ENCODE assay signal across 10 mouse cellular contexts in the genomic region with DNA sequence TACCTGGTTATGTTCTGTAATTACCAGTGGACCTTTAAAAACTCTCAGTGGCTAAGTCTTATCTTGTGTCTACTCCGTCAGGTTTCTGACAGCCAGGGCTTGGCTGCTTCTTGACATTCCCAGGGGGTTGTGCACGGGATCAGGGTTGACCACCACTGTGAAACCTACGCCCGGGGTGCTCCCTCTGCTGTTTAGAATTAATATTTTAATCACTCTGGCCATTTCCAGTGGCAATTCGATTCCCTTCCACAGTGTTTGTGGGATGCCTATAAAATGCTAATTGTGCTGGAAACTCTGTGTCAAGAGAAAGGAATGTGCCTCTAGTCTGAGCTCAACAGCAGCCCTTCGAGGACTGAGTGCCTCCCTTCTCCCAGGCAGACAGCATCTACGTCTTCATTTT.
DNase-seq lines count a peak whose midpoint lies in the region; ATAC-seq lines count a peak whose summit lies in the region.
"Had no signal": no experiment of that assay in that cellular context is flagged by ENCODE, and none has a peak within 500 bp of the region (broad histone marks: within the 10 kb centered on the region; RNA-seq: fewer than 3 reads in every experiment).

No protein-coding gene starts in this region.

- H3K27ac ChIP-seq in heart, embryonic 13.5 days (replicated peaks), result 0 out of 2 replicates have a peak overlapping the region, but pooled peaks have one; percentile 24
- peak overlapping the region; percentile 73 for H3K27ac ChIP-seq in limb, embryonic 12.5 days
- H3K27ac ChIP-seq: embryonic facial prominence, embryonic 15.5 days had no signal

- DNase-seq in gastrocnemius, postnatal 10 days, result peak; percentile 30
- no peak for DNase-seq in gastrocnemius, postnatal 36 days
- DNase-seq in ES-CJ7 (ENCODE audit: low read depth, low spot score), result peak; percentile 73
- no peak for DNase-seq in layer of hippocampus, postnatal 25 days (ENCODE audit: extremely low spot score in 1 of 2, low spot score in 1 of 2)
- DNase-seq in thymus, adult 18-20 months, result no peak
- no peak for DNase-seq in adipocyte (ENCODE audit: low spot score)

- ATAC-seq in heart, embryonic 13.5 days (ENCODE audit: extremely low read depth, insufficient number of reproducible peaks, low FRiP score, low TSS enrichment), result no peak
- peak; percentile 71; the same call in 1 of the 2 replicates for ATAC-seq in limb, embryonic 12.5 days (ENCODE audit: insufficient number of reproducible peaks, insufficient read depth, low FRiP score, low TSS enrichment, low read depth)

- H3K9me3 ChIP-seq in heart, embryonic 13.5 days, result no peaks in the 10 kb centered on the region
- H3K9me3 ChIP-seq in limb, embryonic 12.5 days, result no peaks in the 10 kb centered on the region
- H3K9me3 ChIP-seq: embryonic facial prominence, embryonic 15.5 days had no signal

- peak overlapping the region; percentile 36 for H3K4me2 ChIP-seq in heart, embryonic 13.5 days
- peak overlapping the region; percentile 27; the same call in 1 of the 2 replicates for H3K4me2 ChIP-seq in limb, embryonic 12.5 days
- H3K4me2 ChIP-seq: embryonic facial prominence, embryonic 15.5 days had no signal

- WGBS in heart, embryonic 13.5 days, result 21% methylated on average over 7 of the region's 7 CpGs
- WGBS in limb, embryonic 12.5 days, result 13% methylated on average over 7 of the region's 7 CpGs

- intact Hi-C loops in gastrocnemius, postnatal 36 days (cut with DNase I), result no loop called here

- H3K9ac ChIP-seq in heart, embryonic 13.5 days, result no peak overlapping the region; the same call in 1 of the 2 replicates
- no peak overlapping the region for H3K9ac ChIP-seq in limb, embryonic 12.5 days (replicated peaks)
- H3K9ac ChIP-seq: embryonic facial prominence, embryonic 15.5 days had no signal

- no peaks in the 10 kb centered on the region for H3K27me3 ChIP-seq in heart, embryonic 13.5 days (replicated peaks)
- no peaks in the 10 kb centered on the region for H3K27me3 ChIP-seq in limb, embryonic 12.5 days
- H3K27me3 ChIP-seq: CH12.LX; embryonic facial prominence, embryonic 15.5 days had no signal

- H3K4me3 ChIP-seq in heart, embryonic 13.5 days, result no peak overlapping the region
- H3K4me3 ChIP-seq in limb, embryonic 12.5 days (replicated peaks), result no peak overlapping the region
- H3K4me3 ChIP-seq: embryonic facial prominence, embryonic 15.5 days had no signal

- peaks cover 14% of the 10 kb centered on the region for H3K4me1 ChIP-seq in heart, embryonic 13.5 days
- H3K4me1 ChIP-seq in limb, embryonic 12.5 days (replicated peaks), result peaks cover 33% of the 10 kb centered on the region

- no peaks in the 10 kb centered on the region for H3K36me3 ChIP-seq in heart, embryonic 13.5 days
- no peaks in the 10 kb centered on the region for H3K36me3 ChIP-seq in limb, embryonic 12.5 days
- H3K36me3 ChIP-seq: embryonic facial prominence, embryonic 15.5 days had no signal

Comparison
In these comparisons a context has a peak if more than half of its experiments do, and no peak if none do; other contexts are left out.
1. DNase-seq: peak in gastrocnemius, postnatal 10 days (single experiment) and ES-CJ7 (single experiment); none in gastrocnemius, postnatal 36 days (0 of 2), layer of hippocampus, postnatal 25 days (0 of 2), thymus, adult 18-20 months (0 of 2) and adipocyte (single experiment).